Mouse (Mus musculus): ENCODE measurements around the gene Zfp212. TPM values are rescaled to one million over a fixed set of nuclear protein-coding genes. Genes with fewer than 3 reads are reported as not detected.

Gene Zfp212
- total RNA-seq, 1 experiment, result 10.1 TPM

DNA sequence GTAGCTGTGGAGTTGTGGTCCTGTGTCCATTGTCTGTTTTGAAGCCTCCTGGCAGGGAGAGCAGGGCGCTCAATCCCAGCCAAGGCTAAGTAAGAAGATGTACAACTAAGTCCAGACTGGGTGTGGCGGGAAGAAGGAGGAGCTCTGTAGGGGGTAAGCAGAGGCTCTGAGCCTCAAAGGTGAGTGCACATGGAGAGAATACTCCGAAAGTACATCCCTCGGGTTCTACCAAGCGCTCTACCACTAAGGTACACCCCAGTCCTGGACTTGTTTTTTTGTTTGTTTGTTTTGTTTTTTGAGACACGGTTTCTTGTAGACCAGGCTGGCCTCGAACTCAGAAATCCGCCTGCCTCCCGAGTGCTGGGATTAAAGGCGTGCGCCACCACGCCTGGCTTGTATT lies 22.2 kb downstream of the Zfp212 start:
- Histone ChIP-seq H3K27ac (ENCODE audit: insufficient read depth, low read depth, low read length, poor library complexity, severe bottlenecking) (no peak overlapping the region), H3K9me3 (ENCODE audit: control insufficient read depth, insufficient read depth, low read depth, low read length) (no peaks in the 10 kb centered on the region), H3K9ac (ENCODE audit: insufficient read depth, low read depth, low read length, poor library complexity, severe bottlenecking) (no peak overlapping the region), H3K4me1 (ENCODE audit: control insufficient read depth in 2 of 2, insufficient read depth in 2 of 2, low read length in 2 of 2, poor library complexity in 1 of 2) (peaks cover 0 to 2% of the 10 kb centered on the region in 2 experiments; a peak in 1 of 4 replicates), H3K4me3 (ENCODE audit: insufficient read depth in 1 of 2, low read depth in 1 of 2, low read length in 2 of 2, poor library complexity in 1 of 2, severe bottlenecking in 1 of 2) (peak overlapping the region; percentile 11 to 63; a peak in 1 of 4 replicates), H3K36me3 (ENCODE audit: control insufficient read depth, insufficient read depth, low read length, poor library complexity, severe bottlenecking) (no peaks in the 10 kb centered on the region)
- TF ChIP-seq ZNF384 (IDR thresholded peaks at IDR 0.05; ENCODE audit: low read depth, low read length) (no peak), ZC3H11A (IDR thresholded peaks at IDR 0.05; ENCODE audit: borderline replicate concordance, low read depth, low read length) (no peak), CHD2 (IDR thresholded peaks at IDR 0.05; ENCODE audit: low read depth, low read length) (no peak), HCFC1 (IDR thresholded peaks at IDR 0.05; ENCODE audit: borderline replicate concordance, insufficient read depth, low read length) (no peak)
- in situ Hi-C loops (cut with MboI; ENCODE audit: low sequenced_read_pairs in 2 of 2, unreplicated experiment in 2 of 2), result no loop called here
- no peak for DNase-seq (ENCODE audit: low read depth, low spot score)

DNA sequence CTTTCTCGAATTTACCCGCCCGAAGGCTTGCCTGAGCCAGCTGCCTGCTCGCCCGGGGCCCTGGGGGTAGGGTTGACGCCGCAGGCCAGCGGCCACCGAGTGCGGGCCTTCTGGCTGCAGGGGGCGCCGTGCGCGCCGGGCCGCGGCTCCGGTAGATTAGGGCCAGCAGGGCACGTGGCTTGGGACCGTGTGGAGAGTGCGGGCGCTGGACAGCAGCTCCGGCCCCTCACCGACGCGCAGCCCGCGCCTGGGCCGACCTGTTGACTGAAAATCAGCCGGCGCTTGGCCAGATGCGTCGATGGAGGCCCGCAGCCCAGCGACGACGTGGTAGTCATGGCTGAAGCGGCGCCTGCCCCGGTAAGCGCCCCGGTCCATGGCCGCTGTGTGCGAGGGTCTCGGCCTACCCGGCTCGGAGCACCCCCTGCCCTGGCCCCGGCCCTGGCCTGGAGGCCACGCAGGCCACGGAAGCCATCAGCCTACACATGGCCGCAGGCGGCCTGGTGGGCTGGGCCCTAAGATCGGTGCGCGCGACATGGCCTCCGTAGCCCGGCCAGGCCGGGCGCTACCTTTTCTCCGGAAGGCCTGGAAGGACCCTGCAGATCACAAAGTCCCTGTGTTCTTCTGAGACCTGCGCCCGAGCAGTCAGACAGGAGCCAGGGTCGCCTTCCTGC lies 22.9 kb downstream of the Zfp212 start:
- TF ChIP-seq MAFK (IDR thresholded peaks at IDR 0.05; ENCODE audit: insufficient read depth, low read depth, low read length) (no peak), ZNF384 (IDR thresholded peaks at IDR 0.05; ENCODE audit: low read depth, low read length) (no peak), ZC3H11A (IDR thresholded peaks at IDR 0.05; ENCODE audit: borderline replicate concordance, low read depth, low read length) (no peak), CHD2 (IDR thresholded peaks at IDR 0.05; ENCODE audit: low read depth, low read length) (no peak), HCFC1 (IDR thresholded peaks at IDR 0.05; ENCODE audit: borderline replicate concordance, insufficient read depth, low read length) (no peak)
- Histone ChIP-seq H3K36me3 (ENCODE audit: control insufficient read depth, insufficient read depth, low read length, poor library complexity, severe bottlenecking) (no peaks in the 10 kb centered on the region), H3K9me3 (ENCODE audit: control insufficient read depth, insufficient read depth, low read depth, low read length) (no peaks in the 10 kb centered on the region), H3K9ac (ENCODE audit: insufficient read depth, low read depth, low read length, poor library complexity, severe bottlenecking) (peak overlapping the region; percentile 72), H3K27ac (ENCODE audit: insufficient read depth, low read depth, low read length, poor library complexity, severe bottlenecking) (no peak overlapping the region), H3K4me3 (ENCODE audit: insufficient read depth in 1 of 2, low read depth in 1 of 2, low read length in 2 of 2, poor library complexity in 1 of 2, severe bottlenecking in 1 of 2) (peak overlapping the region; percentile 35 to 63; a peak in 3 of 4 replicates), H3K4me1 (ENCODE audit: control insufficient read depth in 2 of 2, insufficient read depth in 2 of 2, low read length in 2 of 2, poor library complexity in 1 of 2) (peaks cover 0 to 2% of the 10 kb centered on the region in 2 experiments; a peak in 1 of 4 replicates)
- in situ Hi-C loops (cut with MboI; ENCODE audit: low sequenced_read_pairs in 2 of 2, unreplicated experiment in 2 of 2), result no loop called here
- no peak for DNase-seq (ENCODE audit: low read depth, low spot score)

DNA sequence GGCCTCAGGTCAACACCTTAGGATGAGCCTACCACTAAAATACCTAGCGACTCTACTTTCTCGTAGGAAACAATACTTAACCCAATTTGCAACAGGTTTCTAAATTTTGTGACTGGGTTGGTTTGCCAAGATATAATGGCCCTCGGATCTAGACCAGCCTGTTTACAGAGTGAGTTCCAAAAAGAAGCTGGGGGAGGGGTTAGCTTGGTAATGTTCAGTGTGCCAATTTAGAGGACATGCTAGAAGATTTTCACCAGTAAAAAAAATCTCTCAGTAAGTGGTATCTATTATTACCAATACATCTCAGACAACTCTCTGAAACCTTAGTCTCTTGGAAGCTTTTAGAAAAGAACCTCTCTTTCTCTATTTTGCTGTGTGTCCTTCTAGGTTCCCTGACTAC lies 23.4 kb downstream of the Zfp212 start:
- DNase-seq (ENCODE audit: low read depth, low spot score), result no peak
- Histone ChIP-seq H3K4me3 (ENCODE audit: insufficient read depth in 1 of 2, low read depth in 1 of 2, low read length in 2 of 2, poor library complexity in 1 of 2, severe bottlenecking in 1 of 2) (peak overlapping the region; percentile 35 to 63; a peak in 3 of 4 replicates), H3K36me3 (ENCODE audit: control insufficient read depth, insufficient read depth, low read length, poor library complexity, severe bottlenecking) (no peaks in the 10 kb centered on the region), H3K27ac (ENCODE audit: insufficient read depth, low read depth, low read length, poor library complexity, severe bottlenecking) (no peak overlapping the region), H3K9ac (ENCODE audit: insufficient read depth, low read depth, low read length, poor library complexity, severe bottlenecking) (peak overlapping the region; percentile 72), H3K9me3 (ENCODE audit: control insufficient read depth, insufficient read depth, low read depth, low read length) (no peaks in the 10 kb centered on the region), H3K4me1 (ENCODE audit: control insufficient read depth in 2 of 2, insufficient read depth in 2 of 2, low read length in 2 of 2, poor library complexity in 1 of 2) (peaks cover 0 to 2% of the 10 kb centered on the region in 2 experiments; a peak in 1 of 4 replicates)
- TF ChIP-seq CHD2 (IDR thresholded peaks at IDR 0.05; ENCODE audit: low read depth, low read length) (no peak), HCFC1 (IDR thresholded peaks at IDR 0.05; ENCODE audit: borderline replicate concordance, insufficient read depth, low read length) (no peak), ZC3H11A (IDR thresholded peaks at IDR 0.05; ENCODE audit: borderline replicate concordance, low read depth, low read length) (no peak), MAFK (IDR thresholded peaks at IDR 0.05; ENCODE audit: insufficient read depth, low read depth, low read length) (no peak), ZNF384 (IDR thresholded peaks at IDR 0.05; ENCODE audit: low read depth, low read length) (no peak)
- in situ Hi-C loops (cut with MboI; ENCODE audit: low sequenced_read_pairs in 2 of 2, unreplicated experiment in 2 of 2), result no loop called here

DNA sequence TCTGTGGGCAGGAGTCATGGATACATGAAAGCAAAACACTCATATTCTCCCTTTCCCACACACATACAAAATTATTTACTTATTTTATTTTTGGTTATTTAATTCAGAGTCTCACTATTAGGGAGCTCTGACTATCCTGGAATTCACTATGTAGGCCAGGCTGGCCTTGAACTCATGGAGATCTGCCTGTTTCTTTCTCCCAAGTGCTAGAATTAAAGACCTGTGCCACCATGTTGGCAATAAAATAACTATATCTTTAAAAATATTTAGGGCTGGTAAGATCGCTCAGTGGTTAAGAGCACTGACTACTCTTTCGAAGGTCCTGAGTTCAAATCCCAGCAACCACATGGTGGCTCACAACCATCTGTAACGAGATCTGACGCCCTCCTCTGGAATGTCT lies 27.1 kb downstream of the Zfp212 start:
- Histone ChIP-seq H3K9ac (ENCODE audit: insufficient read depth, low read depth, low read length, poor library complexity, severe bottlenecking) (no peak overlapping the region), H3K4me3 (ENCODE audit: insufficient read depth in 1 of 2, low read depth in 1 of 2, low read length in 2 of 2, poor library complexity in 1 of 2, severe bottlenecking in 1 of 2) (no peak overlapping the region), H3K27ac (ENCODE audit: insufficient read depth, low read depth, low read length, poor library complexity, severe bottlenecking) (no peak overlapping the region), H3K4me1 (ENCODE audit: control insufficient read depth in 2 of 2, insufficient read depth in 2 of 2, low read length in 2 of 2, poor library complexity in 1 of 2) (no peaks in the 10 kb centered on the region), H3K36me3 (ENCODE audit: control insufficient read depth, insufficient read depth, low read length, poor library complexity, severe bottlenecking) (no peaks in the 10 kb centered on the region), H3K9me3 (ENCODE audit: control insufficient read depth, insufficient read depth, low read depth, low read length) (no peaks in the 10 kb centered on the region)
- DNase-seq (ENCODE audit: low read depth, low spot score), result no peak
- TF ChIP-seq CHD2 (IDR thresholded peaks at IDR 0.05; ENCODE audit: low read depth, low read length), result no peak
- no peak for TF ChIP-seq HCFC1 (IDR thresholded peaks at IDR 0.05; ENCODE audit: borderline replicate concordance, insufficient read depth, low read length)
- TF ChIP-seq ZC3H11A (IDR thresholded peaks at IDR 0.05; ENCODE audit: borderline replicate concordance, low read depth, low read length), result no peak
- no peak for TF ChIP-seq MAFK (IDR thresholded peaks at IDR 0.05; ENCODE audit: insufficient read depth, low read depth, low read length)
- no peak for TF ChIP-seq ZNF384 (IDR thresholded peaks at IDR 0.05; ENCODE audit: low read depth, low read length)
- in situ Hi-C loops (cut with MboI; ENCODE audit: low sequenced_read_pairs in 2 of 2, unreplicated experiment in 2 of 2), result no loop called here
